Mouse (Mus musculus) liver, embryonic 13.5 days (tissue): ENCODE data around the gene Nrm. TPM values are rescaled to one million over a fixed set of nuclear protein-coding genes. Genes with fewer than 3 reads are reported as not detected.

Source experiments
- ATAC-seq: fragments of 200-750 bp; cut with Nextera tagmentation; 2 replicates; pipeline ENCODE4 v1.8.0; 2017; ENCODE audit warnings: low read depth, mild to moderate bottlenecking, moderate number of reproducible peaks, moderate library complexity
- DNase-seq: peaks from one replicate; pipeline ENCODE4 v3.0.0; 2022
- H3K27ac ChIP-seq: fragments of 300-500 bp; sonication (generic); 2 replicates; pipeline ENCODE4 v1.5.1; 2015; ENCODE audit warnings: moderate library complexity, mild to moderate bottlenecking, inconsistent platforms
- H3K27me3 ChIP-seq: fragments of 300-500 bp; sonication (generic); 2 replicates; pipeline ENCODE4 v1.6.1; 2015; ENCODE audit warnings: mild to moderate bottlenecking, inconsistent platforms
- H3K36me3 ChIP-seq: fragments of 300-500 bp; sonication (generic); 2 replicates; pipeline ENCODE4 v1.6.1; 2015; ENCODE audit warnings: mild to moderate bottlenecking, inconsistent platforms
- H3K4me1 ChIP-seq: fragments of 300-500 bp; sonication (generic); replicated peaks from 2 replicates; pipeline ENCODE4 v1.6.1; 2015; ENCODE audit warnings: inconsistent platforms
- H3K4me2 ChIP-seq: fragments of 300-500 bp; sonication (generic); 2 replicates; pipeline ENCODE4 v1.6.1; 2015; ENCODE audit warnings: inconsistent platforms, mild to moderate bottlenecking, moderate library complexity
- H3K4me3 ChIP-seq: fragments of 300-500 bp; sonication (generic); replicated peaks from 2 replicates; pipeline ENCODE4 v1.5.1; 2015; ENCODE audit warnings: mild to moderate bottlenecking, inconsistent platforms
- H3K9ac ChIP-seq: fragments of 300-500 bp; sonication (generic); 2 replicates; pipeline ENCODE4 v1.6.1; 2015; ENCODE audit warnings: mild to moderate bottlenecking, inconsistent platforms
- H3K9me3 ChIP-seq: fragments of 300-500 bp; sonication (generic); replicated peaks from 2 replicates; pipeline ENCODE4 v1.6.1; 2016; ENCODE audit warnings: inconsistent platforms
- WGBS: fragments of 180-500 bp; shearing (Covaris S2); methylation state at CpG from one replicate; pipeline ENCODE4 v1.1.7; 2015; ENCODE audit not compliant: insufficient replicate concordance; 5-methylcytosine and 5-hydroxymethylcytosine counted together
- polyA plus RNA-seq: library from polyadenylated mRNA; unstranded; fragments of >200 nt; fragmentation: Nextera tagmentation; extraction: Ambion mirVana; gene quantifications from 2 replicates; pipeline ENCODE4 v1.2.1, GENCODE M21; 2015

Nrm gene
- polyA plus RNA-seq: 23.0 and 25.4 TPM in 2 replicates

- peak within 1 kb of the TSS; percentile 81 for H3K9ac ChIP-seq
- peak within 1 kb of the TSS; percentile 84 for H3K27ac ChIP-seq
- H3K4me2 ChIP-seq: peak within 1 kb of the TSS; percentile 80
- DNase-seq (peak; percentile 86), ATAC-seq (peak; percentile 95)
- H3K4me1 ChIP-seq: peaks cover 43% of the 10 kb centered on the region
- under 1% methylated on average over 47 of the region's 47 CpGs for WGBS
- peaks cover 34% of the 10 kb centered on the region for H3K27me3 ChIP-seq
- peak within 1 kb of the TSS; percentile 77 for H3K4me3 ChIP-seq
- no peaks in the 10 kb centered on the region for H3K9me3 ChIP-seq
- H3K36me3 ChIP-seq: peaks cover 26% of the 10 kb centered on the region
These were observed at the start of gene Nrm for GRCm38 (mm10) chr17:35861198-35861857. Gene Nrm, plus strand, starts transcription at chr17:35861318.

DNA sequence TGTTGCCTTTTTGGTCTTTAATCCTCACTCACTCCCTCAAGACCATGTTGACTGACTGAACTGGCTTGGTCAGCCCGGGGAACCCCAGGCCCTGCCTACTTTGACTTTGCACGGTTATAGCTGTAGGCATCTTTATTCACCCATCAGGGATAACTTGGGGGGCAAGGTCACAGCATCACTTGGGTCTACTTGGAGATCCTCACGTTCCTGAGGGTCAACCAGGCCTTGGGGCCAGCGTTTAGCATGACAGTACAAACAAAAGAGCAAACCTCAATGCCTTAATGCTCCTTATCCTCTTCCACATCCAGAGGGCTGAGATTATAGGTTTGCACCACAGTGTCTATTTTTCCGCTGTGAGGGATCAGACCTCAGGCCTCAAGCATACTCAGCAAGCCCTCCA lies 48.8 kb upstream of the Nrm start:
- Histone ChIP-seq H3K27me3 (no peaks in the 10 kb centered on the region), H3K9ac (no peak overlapping the region), H3K4me1 (peaks cover 49% of the 10 kb centered on the region), H3K27ac (no peak overlapping the region), H3K9me3 (no peaks in the 10 kb centered on the region), H3K36me3 (no peaks in the 10 kb centered on the region), H3K4me3 (no peak overlapping the region), H3K4me2 (no peak overlapping the region)
- ATAC-seq (no peak), DNase-seq (no peak)
- 79% methylated on average over 5 of the region's 5 CpGs for WGBS

DNA sequence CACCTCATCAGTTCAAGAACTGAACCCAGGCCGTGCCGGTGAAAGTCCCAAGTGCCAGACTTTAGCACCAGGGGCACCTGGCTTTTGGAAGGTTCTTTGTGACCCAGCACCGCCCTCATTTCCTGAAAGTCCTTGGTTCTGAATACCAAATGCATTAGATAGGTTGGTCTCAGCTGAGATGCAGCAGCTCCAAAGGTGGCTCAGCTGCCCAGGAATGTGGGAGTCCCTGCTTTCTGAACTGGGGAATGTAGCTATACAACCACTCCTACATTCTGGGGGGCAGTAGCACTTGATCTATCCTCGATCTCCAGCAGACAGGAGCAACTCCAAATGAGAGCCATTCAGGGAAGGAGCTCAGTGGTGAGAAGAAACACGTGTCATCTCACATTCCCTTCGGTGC lies 48.4 kb upstream of the Nrm start:
- 64% methylated on average over 6 of the region's 6 CpGs for WGBS

GRCm38 (mm10) chr17:35813245-35813647 lies 47.9 kb upstream of the Nrm start:
- 63% methylated on average over 7 of the region's 7 CpGs for WGBS
- Histone ChIP-seq H3K9me3 (no peaks in the 10 kb centered on the region), H3K36me3 (no peaks in the 10 kb centered on the region), H3K27ac (no peak overlapping the region; the same call in 1 of the 2 replicates), H3K4me3 (no peak overlapping the region), H3K4me2 (no peak overlapping the region), H3K4me1 (peaks cover 53% of the 10 kb centered on the region), H3K27me3 (no peaks in the 10 kb centered on the region), H3K9ac (no peak overlapping the region; the same call in 1 of the 2 replicates)
- DNase-seq: no peak
- ATAC-seq: no peak

More for the DNA sequence above, 48.4 kb upstream of the Nrm start:
- H3K4me2 ChIP-seq: no peak overlapping the region
- H3K36me3 ChIP-seq: no peaks in the 10 kb centered on the region
- DNase-seq (no peak), ATAC-seq (no peak)
- H3K4me3 ChIP-seq: no peak overlapping the region
- no peak overlapping the region for H3K9ac ChIP-seq
- H3K27me3 ChIP-seq: no peaks in the 10 kb centered on the region
- no peaks in the 10 kb centered on the region for H3K9me3 ChIP-seq
- peaks cover 53% of the 10 kb centered on the region for H3K4me1 ChIP-seq
- no peak overlapping the region for H3K27ac ChIP-seq

DNA sequence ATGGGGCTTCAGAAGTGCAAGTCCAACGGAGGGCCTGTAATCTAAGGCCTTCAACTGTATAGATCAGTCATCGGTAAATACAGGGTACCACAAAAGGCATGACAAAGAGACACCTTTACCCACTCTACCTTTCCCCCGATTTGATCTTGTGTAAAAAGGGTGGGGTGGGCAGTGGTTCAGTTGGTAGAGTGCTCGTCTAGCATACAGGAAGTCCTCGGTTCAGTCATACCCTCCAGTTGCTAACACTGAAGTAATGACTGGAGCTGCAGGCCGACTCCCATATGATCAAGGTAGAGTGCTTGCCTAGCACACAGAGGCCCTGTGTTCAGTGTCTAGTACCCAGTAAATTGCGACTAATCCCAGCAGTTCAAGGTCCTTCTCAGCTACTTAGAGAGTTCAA lies 47.5 kb upstream of the Nrm start:
- DNase-seq: no peak
- no peak overlapping the region for H3K4me3 ChIP-seq
- no peak overlapping the region for H3K9ac ChIP-seq
- H3K4me2 ChIP-seq: no peak overlapping the region
- no peaks in the 10 kb centered on the region for H3K27me3 ChIP-seq
- H3K27ac ChIP-seq: no peak overlapping the region; the same call in 1 of the 2 replicates
- H3K36me3 ChIP-seq: no peaks in the 10 kb centered on the region
- 50% methylated on average over 7 of the region's 7 CpGs for WGBS
- ATAC-seq: no peak
- peaks cover 53% of the 10 kb centered on the region for H3K4me1 ChIP-seq
- H3K9me3 ChIP-seq: no peaks in the 10 kb centered on the region

DNA sequence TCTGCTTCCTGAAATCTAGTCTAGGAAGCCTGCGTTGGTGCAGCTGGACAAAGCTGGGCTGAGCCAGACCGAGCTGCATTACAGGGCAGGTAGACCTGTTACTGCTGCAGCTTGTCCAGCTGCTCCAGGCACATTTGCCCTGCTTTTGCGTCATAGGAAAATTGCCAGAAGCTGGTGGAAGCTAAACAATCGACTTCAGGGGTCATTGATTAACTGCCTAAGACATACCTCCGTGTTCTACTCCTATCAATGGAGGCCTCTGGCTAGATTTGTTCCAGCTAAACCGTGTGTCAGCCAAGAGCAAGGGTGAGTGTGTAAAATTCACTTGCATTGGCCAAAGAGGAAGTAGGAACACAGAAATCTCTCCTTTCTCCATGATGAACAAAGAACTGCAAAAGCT lies 46.4 kb upstream of the Nrm start:
- peaks cover 60% of the 10 kb centered on the region for H3K4me1 ChIP-seq
- WGBS: 51% methylated on average over 6 of the region's 6 CpGs
- H3K4me2 ChIP-seq: no peak overlapping the region
- H3K36me3 ChIP-seq: no peaks in the 10 kb centered on the region
- H3K4me3 ChIP-seq: no peak overlapping the region
- H3K27me3 ChIP-seq: no peaks in the 10 kb centered on the region
- H3K9ac ChIP-seq: no peak overlapping the region
- H3K27ac ChIP-seq: no peak overlapping the region
- H3K9me3 ChIP-seq: no peaks in the 10 kb centered on the region
- ATAC-seq: no peak
- no peak for DNase-seq

- H3K27me3 ChIP-seq: no peaks in the 10 kb centered on the region
- H3K4me1 ChIP-seq: peaks cover 71% of the 10 kb centered on the region
- no peaks in the 10 kb centered on the region for H3K9me3 ChIP-seq
- H3K9ac ChIP-seq: no peak overlapping the region
- DNase-seq (no peak), ATAC-seq (no peak)
- H3K27ac ChIP-seq: no peak overlapping the region
- no peak overlapping the region for H3K4me2 ChIP-seq
- no peaks in the 10 kb centered on the region for H3K36me3 ChIP-seq
- WGBS: 68% methylated on average over 7 of the region's 7 CpGs
- H3K4me3 ChIP-seq: no peak overlapping the region
These were observed 45.3 kb upstream of the Nrm start for GRCm38 (mm10) chr17:35815836-35816235.

- no peak for DNase-seq
- H3K9ac ChIP-seq: no peak overlapping the region
- H3K9me3 ChIP-seq: no peaks in the 10 kb centered on the region
- WGBS: 52% methylated on average over 10 of the region's 14 CpGs
- H3K4me1 ChIP-seq: peaks cover 72% of the 10 kb centered on the region
- no peak overlapping the region for H3K27ac ChIP-seq
- ATAC-seq: no peak
- H3K4me2 ChIP-seq: no peak overlapping the region
- H3K4me3 ChIP-seq: no peak overlapping the region
- no peaks in the 10 kb centered on the region for H3K27me3 ChIP-seq
- H3K36me3 ChIP-seq: no peaks in the 10 kb centered on the region
These were observed 44.4 kb upstream of the Nrm start for GRCm38 (mm10) chr17:35816686-35817085.

DNA sequence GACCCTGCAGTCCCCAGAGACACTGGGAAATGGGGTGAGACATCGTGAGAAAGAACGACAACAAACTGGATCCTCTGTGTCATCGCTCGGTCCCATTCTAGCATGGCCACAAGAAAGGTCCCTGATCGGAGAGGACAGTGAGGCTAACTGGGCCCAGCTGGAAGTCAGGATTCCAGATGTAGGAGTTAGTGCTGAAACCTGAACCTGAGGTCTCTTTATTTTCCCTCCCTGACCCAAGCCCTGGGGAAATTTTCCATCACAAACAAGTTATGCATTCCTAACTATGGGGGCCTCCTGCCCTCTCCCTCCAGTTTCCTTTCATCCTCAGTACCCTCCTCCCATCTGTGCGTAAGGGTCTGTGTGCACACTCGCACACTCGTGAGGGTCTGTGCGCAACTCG lies 43.9 kb upstream of the Nrm start:
- Histone ChIP-seq H3K27me3 (no peaks in the 10 kb centered on the region), H3K36me3 (no peaks in the 10 kb centered on the region), H3K9me3 (no peaks in the 10 kb centered on the region), H3K4me3 (no peak overlapping the region), H3K27ac (no peak overlapping the region), H3K4me2 (no peak overlapping the region), H3K9ac (no peak overlapping the region), H3K4me1 (peaks cover 77% of the 10 kb centered on the region)
- DNase-seq (no peak), ATAC-seq (no peak)
- WGBS: 81% methylated on average over 10 of the region's 10 CpGs

DNA sequence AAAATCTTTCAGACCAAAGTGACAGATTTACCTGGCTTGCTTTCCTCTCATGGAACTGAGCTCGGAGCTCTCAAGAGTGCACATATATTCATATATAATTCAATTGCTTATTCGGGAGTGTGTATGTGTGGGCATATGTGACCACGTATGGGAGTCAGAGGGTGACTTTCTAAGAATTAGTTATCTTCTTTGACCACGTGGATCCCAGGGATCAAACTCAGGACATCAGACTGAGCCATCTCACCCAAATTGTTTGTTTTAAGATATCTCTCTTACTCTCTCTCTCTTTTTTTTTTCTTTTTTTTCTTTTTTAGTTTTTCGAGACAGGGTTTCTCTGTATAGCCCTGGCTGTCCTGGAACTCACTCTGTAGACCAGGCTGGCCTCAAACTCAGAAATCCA lies 41.0 kb upstream of the Nrm start:
- Histone ChIP-seq H3K9ac (0 out of 2 replicates have a peak overlapping the region, but pooled peaks have one; percentile 93), H3K4me3 (no peak overlapping the region), H3K27ac (peak overlapping the region; percentile 97; the same call in 1 of the 2 replicates), H3K27me3 (no peaks in the 10 kb centered on the region), H3K4me2 (peak overlapping the region; percentile 97), H3K9me3 (no peaks in the 10 kb centered on the region), H3K36me3 (peaks cover 8% of the 10 kb centered on the region; the same call in 1 of the 2 replicates), H3K4me1 (peaks cover 79% of the 10 kb centered on the region)
- 21% methylated on average over 5 of the region's 5 CpGs for WGBS
- no peak for ATAC-seq
- DNase-seq: no peak

DNA sequence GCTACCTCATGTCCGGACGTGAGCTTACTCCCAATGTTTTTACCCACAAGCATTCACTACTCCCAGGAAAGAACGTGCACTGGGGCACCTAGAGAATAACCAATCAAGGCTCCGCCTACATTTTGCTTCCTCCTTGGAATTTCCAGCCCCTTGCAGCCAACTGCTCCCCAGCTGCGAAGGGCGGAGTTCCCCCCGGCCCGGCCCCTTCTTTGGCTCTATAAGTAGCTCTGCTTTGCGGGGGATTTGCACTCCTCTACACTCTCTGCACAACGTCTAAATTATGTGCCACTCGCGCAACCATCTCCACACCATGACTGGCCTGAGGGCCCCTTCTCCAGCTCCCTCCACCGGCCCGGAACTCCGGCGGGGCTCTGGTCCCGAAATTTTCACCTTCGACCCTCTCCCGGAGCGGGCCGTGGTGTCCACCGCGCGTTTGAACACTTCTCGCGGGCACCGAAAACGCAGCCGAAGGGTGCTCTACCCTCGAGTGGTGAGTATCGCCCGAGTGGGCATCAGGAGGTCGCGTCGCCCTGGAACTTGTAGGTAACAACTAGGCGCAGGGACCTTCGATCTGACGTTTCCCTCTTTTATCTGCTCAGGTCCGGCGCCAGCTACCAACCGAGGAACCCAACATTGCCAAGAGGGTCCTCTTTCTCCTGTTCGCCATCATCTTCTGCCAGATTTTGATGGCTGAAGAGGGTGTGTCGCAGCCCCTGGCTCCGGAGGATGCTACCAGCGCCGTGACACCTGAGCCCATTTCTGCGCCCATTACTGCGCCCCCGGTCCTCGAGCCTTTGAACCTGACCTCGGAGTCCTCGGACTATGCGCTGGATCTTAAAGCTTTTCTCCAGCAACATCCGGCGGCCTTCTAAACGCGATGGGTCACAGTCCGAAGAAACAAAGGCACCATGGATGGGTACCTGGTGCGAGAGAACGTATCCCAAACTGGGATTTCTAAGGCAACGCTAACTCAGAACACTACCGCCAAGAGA lies 39.4 kb upstream of the Nrm start, which contains the start of gene Ier3:
TSS of gene Ier3 (plus strand) at position 246 of the 992 bp plus-strand sequence.
- WGBS: under 1% methylated on average over 62 of the region's 62 CpGs
- Histone ChIP-seq H3K27ac (peak within 1 kb of the TSS; percentile 97), H3K4me3 (peak within 1 kb of the TSS; percentile 84), H3K4me2 (peak within 1 kb of the TSS; percentile 97), H3K36me3 (peaks cover 19% of the 10 kb centered on the region), H3K9me3 (no peaks in the 10 kb centered on the region), H3K9ac (peak within 1 kb of the TSS; percentile 93), H3K27me3 (no peaks in the 10 kb centered on the region), H3K4me1 (peaks cover 80% of the 10 kb centered on the region)
- DNase-seq (peak; percentile 71), ATAC-seq (peak; percentile 45)
